Mouse (Mus musculus) skeletal muscle tissue, adult 2 months (tissue): ENCODE measurements around the gene Dbil5.

ENCODE experiments used
- DNase-seq: peaks from one replicate; pipeline ENCODE4 v3.0.0-alpha.2; 2012; ENCODE audit warnings: low read depth, low spot score

The Dbil5 gene

DNA sequence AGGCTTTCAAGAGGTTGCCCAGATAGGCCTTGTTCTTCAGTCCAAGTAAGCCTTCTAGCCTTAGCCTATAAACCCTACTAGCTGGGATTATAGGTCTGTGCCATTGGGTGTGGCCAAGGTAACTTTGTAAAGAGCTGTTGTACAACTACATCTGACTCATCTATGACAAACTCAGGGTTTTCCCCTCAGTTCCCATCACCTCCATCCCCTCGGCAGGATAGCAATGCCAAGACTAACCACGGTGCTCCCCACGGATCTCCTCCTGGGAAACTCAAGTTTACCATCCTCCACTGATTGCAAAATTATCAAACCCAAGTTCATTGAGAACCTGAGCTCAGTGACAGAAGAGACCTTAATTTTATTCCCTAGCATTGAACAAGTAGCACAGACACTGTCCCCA is 18.7 kb downstream of the Dbil5 start:
- no peak for DNase-seq

DNA sequence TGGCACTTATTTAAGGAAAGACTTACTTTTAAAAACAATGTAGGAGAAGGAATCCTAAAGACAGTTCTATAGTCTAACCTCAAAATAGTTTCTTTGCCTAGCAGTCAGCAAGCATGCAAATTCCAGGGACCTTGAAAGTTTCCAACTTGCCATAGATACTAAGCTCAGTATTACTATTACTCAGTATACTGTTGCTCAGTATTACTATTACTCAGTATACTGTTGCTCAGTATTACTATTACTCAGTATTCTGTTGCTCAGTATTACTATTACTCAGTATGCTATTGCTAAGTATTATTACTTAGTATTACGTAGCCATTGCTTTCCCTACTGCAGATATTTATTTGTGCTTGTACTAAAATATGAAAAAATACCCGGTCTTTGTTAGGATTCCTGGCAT is 22.3 kb downstream of the Dbil5 start:
- DNase-seq, result no peak

- DNase-seq, result peak; percentile 77
These were observed 25.7 kb downstream of the Dbil5 start, which contains the start of the genes Mrm3 and Glod4 for GRCm38 (mm10) chr11:76242901-76243810. Gene Mrm3 (plus strand): TSS chr11:76243715. Gene Glod4 (minus strand): TSS chr11:76243725.

- no peak for DNase-seq
These were observed 26.6 kb downstream of the Dbil5 start for GRCm38 (mm10) chr11:76243811-76244546.

GRCm38 (mm10) chr11:76246439-76246838 is 29.0 kb downstream of the Dbil5 start:
- DNase-seq, result no peak

GRCm38 (mm10) chr11:76247239-76247638 is 29.8 kb downstream of the Dbil5 start:
- DNase-seq, result no peak

GRCm38 (mm10) chr11:76252036-76252435 is 34.6 kb downstream of the Dbil5 start:
- no peak for DNase-seq

DNA sequence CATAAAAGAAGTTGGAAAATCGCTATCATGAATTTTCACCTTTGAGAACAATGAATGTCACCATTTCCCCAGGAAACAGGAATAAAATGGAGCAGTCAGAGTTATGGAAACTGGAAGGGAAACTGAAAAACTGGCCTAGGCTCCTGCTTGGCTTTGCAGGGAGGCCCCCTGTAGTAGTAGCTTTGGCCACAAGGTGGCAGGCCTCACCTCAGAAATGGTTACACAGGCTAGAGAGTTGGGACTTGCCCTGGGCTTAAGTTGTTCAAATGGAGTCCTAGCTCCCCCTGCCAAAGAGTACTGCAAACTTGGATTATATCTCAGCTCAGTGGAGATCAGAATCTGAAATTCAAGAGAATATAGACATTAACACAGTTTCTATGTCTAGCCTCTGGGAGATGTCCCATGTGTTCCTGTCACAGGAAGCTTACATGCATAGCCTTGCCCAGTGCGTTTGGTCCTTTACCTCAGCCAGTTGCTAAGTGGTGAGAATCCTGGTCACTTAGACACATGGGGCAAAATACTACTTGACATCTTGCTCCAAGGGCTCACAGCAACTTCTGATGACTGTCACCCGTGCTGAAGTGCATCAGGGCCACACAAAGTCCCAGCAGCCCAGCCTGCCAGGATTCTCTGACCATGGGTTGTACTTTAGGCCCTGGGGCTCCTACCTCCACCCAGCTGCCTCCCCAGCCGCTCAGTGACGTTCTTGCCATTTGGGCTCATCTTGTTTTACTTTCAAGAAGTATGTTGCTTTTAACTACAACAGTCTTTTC is 35.9 kb downstream of the Dbil5 start:
- peak; percentile 72 for DNase-seq

DNA sequence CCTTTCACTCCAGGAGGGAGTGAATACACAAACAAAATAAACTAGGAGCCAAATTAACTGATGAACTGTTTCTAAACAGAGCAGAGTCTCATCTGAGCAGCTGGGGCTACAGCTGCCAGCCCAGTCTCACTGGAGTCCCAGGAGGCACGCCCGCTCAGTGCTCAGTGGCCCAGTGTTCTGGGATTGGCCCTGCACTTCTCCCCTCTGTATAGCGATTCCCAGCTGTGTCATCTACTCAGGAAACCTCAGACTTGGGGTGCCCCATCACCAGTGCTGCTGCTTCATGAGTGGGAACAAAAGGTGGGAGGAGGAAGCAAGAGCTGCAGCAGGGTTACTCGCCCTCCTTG is 36.5 kb downstream of the Dbil5 start:
- DNase-seq, result no peak

GRCm38 (mm10) chr11:76255431-76256001 is 38.1 kb downstream of the Dbil5 start:
- DNase-seq, result peak; percentile 37

GRCm38 (mm10) chr11:76256129-76256528 is 38.7 kb downstream of the Dbil5 start:
- DNase-seq, result no peak

DNA sequence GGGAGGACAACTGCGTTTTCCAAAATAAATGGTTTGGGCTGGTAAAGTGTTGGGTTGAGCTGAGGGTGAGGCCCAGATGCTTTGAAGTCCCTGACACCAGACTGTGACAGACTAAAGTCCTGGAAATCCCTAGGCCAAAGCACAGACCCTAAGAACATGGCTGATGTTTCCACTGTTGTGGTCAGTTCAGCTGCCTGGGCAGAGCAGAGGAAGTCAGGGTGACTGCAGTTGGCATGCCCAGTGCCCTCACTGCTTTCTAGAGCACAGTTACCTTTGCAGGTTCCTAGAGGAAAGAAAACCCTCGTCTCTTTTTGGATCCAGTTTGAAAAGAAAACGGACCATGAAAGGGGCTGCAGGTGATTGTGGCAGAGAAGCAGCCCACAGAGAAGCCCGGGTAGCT is 40.0 kb downstream of the Dbil5 start:
- no peak for DNase-seq

- DNase-seq, result no peak
These were observed 41.1 kb downstream of the Dbil5 start for GRCm38 (mm10) chr11:76258511-76258910.

DNA sequence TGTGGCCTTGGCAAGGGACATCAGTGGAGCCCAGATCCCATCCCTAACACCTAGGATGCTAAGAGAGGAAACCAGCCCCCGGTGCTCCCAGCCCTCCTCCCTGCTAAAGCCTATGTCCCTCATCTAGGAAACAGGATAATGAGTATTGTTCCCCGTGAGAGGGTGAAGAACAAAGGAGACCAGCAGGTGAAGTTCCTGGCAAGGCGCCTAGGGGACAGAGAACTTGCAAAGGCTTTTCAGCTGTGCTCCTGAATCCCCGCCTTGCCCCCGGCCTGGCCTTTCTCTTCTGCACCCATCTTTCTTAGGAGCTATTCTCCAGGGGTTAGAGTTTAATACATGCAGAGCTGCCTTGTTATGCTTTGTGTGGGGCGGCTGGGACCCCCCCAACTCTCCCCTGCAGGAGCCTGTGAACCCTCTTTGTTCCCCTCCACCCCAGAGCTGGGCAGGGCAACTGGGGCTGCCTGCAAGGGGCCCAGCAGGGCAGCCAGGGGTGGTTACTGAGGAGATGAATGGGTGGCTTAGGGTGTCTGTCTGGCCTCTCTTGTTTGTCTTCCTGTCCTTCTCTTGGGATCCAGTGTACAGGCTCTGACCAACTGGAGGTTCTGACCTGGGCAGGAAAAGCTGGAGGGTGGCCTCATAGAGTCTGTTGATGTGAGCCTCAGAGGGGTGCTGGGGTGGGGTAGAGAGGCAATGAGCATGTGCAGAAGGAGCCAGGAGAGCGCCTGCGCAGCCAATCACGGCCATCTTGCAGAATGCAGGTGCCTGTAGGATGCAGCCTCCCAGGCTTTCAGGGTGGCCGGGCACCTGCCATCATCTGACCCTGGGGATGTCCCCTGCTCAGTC is 43.0 kb downstream of the Dbil5 start:
- no peak for DNase-seq

DNA sequence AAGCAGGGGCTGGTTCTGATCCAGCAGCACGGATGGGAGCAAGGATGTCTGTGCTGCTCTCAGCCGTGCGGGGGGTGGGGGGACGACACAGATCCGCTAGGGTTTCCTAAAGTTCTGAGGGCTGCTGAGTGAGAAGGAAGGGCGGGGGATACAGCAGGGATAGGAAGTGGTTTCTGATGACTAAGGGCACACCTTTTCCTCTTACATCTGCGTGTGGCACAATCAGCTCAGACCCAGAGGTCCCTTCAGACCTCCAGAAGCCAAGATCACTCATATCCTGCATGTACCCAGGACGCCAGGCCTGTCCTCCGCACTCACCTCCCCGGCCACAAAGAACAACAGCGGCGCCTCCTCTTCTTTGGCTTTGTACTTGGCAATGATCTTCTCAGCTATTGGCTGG is 43.8 kb downstream of the Dbil5 start:
- DNase-seq, result no peak

DNA sequence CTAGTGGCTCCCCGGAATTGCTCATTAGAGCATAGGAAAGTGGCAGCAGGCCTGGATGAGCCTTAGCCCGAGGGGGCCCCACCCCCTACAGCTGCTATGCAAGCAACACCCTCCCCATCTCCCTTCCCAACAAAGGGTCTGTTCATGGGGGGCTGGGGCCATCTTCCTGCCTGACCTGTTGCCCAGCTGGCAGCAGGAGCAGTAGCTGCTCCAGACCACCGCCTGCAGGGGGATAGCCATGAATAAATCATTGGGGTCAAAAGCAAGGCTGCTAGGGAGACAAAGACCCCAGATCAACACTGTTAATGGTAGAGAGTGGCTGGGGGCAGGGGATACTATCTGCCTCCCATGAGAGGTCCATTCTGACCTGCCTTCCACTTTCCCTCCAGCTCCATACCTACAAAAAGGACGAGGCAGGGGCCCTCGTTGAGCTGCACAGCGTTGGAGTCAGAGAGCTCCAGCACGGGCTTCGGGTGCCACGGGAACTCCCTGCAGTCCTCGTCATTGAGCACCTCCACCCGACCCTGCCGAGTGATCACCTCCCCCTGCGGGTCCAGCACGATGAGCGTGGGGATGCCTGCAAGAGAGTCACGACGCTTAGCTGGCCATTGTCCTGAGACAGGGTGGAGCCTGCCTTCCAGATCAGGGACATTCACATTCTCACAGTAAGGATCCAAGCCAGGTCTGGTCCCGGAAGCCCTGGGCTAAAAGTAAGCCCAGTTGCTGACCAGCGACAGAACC is 45.4 kb downstream of the Dbil5 start:
- DNase-seq, result no peak

GRCm38 (mm10) chr11:76267550-76267949 is 50.1 kb downstream of the Dbil5 start:
- no peak for DNase-seq

- no peak for DNase-seq
These were observed 50.6 kb downstream of the Dbil5 start for GRCm38 (mm10) chr11:76268001-76268459.
